Mouse (Mus musculus): ENCODE measurements around the gene Abracl. TPM values are rescaled to one million over a fixed set of nuclear protein-coding genes. Genes with fewer than 3 reads are reported as not detected.

Abracl gene
- polyA plus RNA-seq, 1 experiment from 2014 or later: 205 TPM

DNA sequence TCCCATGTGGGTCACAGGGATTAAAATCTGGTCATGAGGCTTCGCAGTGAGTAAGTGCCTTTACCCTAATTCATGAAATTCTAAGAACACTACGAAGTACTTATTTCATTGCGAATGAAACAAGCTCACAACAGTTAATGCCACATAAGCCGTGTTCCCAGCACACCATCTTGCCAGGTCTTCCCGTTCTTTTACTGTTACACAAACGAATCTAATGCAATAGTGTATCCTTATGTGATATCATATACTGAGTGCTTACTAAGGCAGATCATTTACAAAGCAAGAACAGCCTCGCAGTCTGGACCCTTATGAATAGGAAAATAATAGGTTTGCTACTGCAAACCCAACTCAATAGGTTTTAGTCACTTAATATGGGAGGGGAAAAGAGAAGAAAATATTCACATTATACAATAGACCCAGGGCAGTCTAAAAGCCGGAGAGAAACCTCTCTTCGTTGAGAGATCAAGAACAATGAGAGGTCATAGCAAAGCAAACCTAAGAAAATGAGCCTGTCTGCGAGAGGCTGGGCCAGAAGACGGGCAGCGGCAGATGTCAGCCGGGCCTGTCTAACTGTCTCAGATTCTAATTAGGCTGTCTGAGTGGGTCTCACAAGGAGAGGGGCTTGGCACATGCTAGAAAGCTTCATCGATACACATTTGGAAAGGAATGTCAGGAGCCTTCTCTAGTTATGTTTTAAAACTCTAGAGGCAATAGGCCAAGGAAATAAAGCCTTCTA, 1.3 kb downstream of the Abracl start:
- peak overlapping the region; percentile 99 for H3K27ac ChIP-seq (ENCODE audit: poor library complexity, severe bottlenecking)
- H3K27me3 ChIP-seq (replicated peaks): no peaks in the 10 kb centered on the region
- H3K9ac ChIP-seq: peak overlapping the region; percentile 97
- H3K4me2 ChIP-seq: peak overlapping the region; percentile 87
- peaks cover 13% of the 10 kb centered on the region for H3K4me1 ChIP-seq (replicated peaks)
- 38% methylated on average over 14 of the region's 14 CpGs for WGBS
- peak; percentile 49; the same call in 1 of the 2 replicates for ATAC-seq (ENCODE audit: insufficient number of reproducible peaks, low FRiP score)
- no peaks in the 10 kb centered on the region for H3K9me3 ChIP-seq (replicated peaks)
- peaks cover 21% of the 10 kb centered on the region for H3K36me3 ChIP-seq
- H3K4me3 ChIP-seq: peak overlapping the region; percentile 97

DNA sequence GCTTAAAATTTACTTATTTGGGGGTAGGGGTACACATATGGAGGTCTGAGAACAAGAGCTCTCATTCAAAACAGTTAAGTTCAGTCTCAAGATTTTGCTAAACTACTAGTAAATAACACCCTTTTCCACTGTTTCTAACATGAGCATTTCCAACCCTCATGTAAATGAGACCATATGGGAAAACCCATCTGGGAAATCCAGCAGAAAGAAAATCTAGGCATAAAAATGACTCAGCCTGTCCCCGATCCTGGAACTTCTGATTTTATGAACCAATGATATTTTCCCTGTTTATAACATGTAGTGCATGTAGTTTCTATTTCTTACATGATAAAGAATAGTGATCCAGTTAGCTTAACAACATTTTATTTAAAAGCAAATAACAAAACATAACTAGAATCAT, 2.2 kb downstream of the Abracl start:
- H3K4me1 ChIP-seq (replicated peaks): peaks cover 13% of the 10 kb centered on the region
- H3K4me3 ChIP-seq: no peak overlapping the region
- H3K27me3 ChIP-seq (replicated peaks): no peaks in the 10 kb centered on the region
- ATAC-seq (ENCODE audit: insufficient number of reproducible peaks, low FRiP score): no peak
- peaks cover 29% of the 10 kb centered on the region for H3K36me3 ChIP-seq
- H3K27ac ChIP-seq (ENCODE audit: poor library complexity, severe bottlenecking): no peak overlapping the region
- no peaks in the 10 kb centered on the region for H3K9me3 ChIP-seq (replicated peaks)
- 87% methylated on average over 1 of the region's 1 CpGs for WGBS
- no peak overlapping the region for H3K4me2 ChIP-seq
- H3K9ac ChIP-seq: no peak overlapping the region

DNA sequence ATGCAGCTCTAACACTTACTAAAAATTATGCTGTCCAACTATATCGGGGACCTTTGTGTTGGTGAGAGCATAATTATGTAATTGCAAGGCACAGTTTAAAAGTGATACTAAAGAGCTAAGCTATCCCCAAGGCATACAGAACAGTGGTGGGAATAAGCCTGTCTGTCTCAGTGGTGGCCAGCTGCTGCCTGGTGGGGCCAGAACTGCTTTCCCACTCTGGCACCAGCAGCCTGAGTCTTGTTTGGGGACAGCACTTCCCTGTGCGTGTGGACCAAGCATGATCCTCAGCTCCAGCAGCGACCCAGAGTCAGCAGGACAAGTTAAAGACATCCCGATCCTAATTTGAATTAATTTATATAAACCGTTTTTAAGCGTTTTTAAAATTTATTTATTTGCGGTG, 2.6 kb downstream of the Abracl start:
- H3K9me3 ChIP-seq (replicated peaks): no peaks in the 10 kb centered on the region
- no peak for ATAC-seq (ENCODE audit: insufficient number of reproducible peaks, low FRiP score)
- no peak overlapping the region for H3K27ac ChIP-seq (ENCODE audit: poor library complexity, severe bottlenecking)
- no peaks in the 10 kb centered on the region for H3K27me3 ChIP-seq (replicated peaks)
- H3K9ac ChIP-seq: 0 out of 2 replicates have a peak overlapping the region, but pooled peaks have one; percentile 28
- H3K4me1 ChIP-seq (replicated peaks): peaks cover 13% of the 10 kb centered on the region
- H3K4me2 ChIP-seq: no peak overlapping the region
- no peak overlapping the region for H3K4me3 ChIP-seq
- 85% methylated on average over 7 of the region's 7 CpGs for WGBS
- H3K36me3 ChIP-seq: peaks cover 31% of the 10 kb centered on the region

DNA sequence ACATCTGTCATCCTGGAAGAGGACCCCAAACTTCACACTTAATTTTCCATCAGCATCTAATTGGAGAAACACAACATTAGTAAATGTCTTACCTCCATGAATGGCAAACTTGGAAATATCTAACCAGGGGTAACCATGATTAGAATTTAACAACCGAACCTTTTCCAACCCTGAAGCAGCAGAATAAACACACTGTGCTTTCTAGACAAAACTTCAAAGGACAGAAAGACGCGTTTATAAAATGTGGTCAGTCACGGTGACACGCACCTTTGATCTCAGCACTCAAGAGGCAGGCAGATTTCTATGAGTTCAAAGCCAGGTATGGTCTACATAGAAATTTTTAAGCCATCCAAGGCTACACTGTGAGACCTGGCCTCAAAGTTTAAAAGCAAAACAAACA, 11.3 kb downstream of the Abracl start:
- no peak for ATAC-seq (ENCODE audit: insufficient number of reproducible peaks, low FRiP score)
- peaks cover 60% of the 10 kb centered on the region for H3K36me3 ChIP-seq
- 85% methylated on average over 5 of the region's 5 CpGs for WGBS
- no peak overlapping the region for H3K27ac ChIP-seq (ENCODE audit: poor library complexity, severe bottlenecking)
- no peak overlapping the region for H3K9ac ChIP-seq
- no peak overlapping the region for H3K4me3 ChIP-seq
- H3K4me1 ChIP-seq (replicated peaks): no peaks in the 10 kb centered on the region
- no peak overlapping the region for H3K4me2 ChIP-seq
- no peaks in the 10 kb centered on the region for H3K27me3 ChIP-seq (replicated peaks)
- H3K9me3 ChIP-seq (replicated peaks): no peaks in the 10 kb centered on the region

DNA sequence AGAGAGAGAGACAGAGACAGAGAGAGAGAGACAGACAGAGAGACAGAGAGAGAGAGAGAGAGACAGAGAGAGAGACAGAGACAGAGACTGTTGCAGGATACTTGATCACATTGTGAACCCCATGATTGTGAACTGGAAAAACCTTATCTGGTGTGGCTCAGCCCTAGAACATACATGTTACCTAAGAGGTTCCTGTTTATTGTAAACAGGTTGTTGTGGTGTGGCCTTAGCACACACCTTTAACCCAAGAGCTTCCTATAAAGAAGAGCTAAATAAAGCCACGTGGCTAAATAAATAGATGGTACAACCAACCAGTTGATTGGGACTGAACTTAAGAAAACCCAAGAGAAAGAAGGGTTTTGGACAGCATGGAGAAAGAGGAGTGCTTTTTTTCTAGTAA, 13.3 kb downstream of the Abracl start:
- ATAC-seq (ENCODE audit: insufficient number of reproducible peaks, low FRiP score): no peak
- 79% methylated on average over 1 of the region's 1 CpGs for WGBS
- Histone ChIP-seq H3K4me1 (replicated peaks) (no peaks in the 10 kb centered on the region), H3K9me3 (replicated peaks) (no peaks in the 10 kb centered on the region), H3K36me3 (peaks cover 43% of the 10 kb centered on the region), H3K4me2 (no peak overlapping the region), H3K27me3 (replicated peaks) (no peaks in the 10 kb centered on the region), H3K27ac (ENCODE audit: poor library complexity, severe bottlenecking) (no peak overlapping the region), H3K9ac (no peak overlapping the region), H3K4me3 (no peak overlapping the region)

DNA sequence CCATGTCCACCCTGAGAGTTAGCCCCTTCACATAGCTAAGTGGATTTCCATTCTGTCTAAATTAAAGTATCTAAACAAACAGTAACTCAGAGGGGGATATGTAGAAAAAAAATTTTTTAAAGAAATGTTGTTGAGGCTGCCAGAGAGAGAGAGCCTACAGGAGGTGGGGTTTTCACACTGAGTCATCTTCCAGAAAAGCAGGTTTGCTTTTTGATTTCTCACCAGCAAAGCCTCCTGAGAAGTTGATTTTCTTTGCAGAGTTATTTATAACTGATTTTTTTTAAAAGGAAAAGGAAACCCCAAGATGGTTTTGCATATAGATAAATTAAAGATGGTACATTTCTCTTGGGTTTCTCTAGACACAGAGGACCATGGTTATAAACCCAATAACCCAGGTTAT, 15.0 kb downstream of the Abracl start:
- no peak overlapping the region for H3K4me3 ChIP-seq
- H3K27me3 ChIP-seq (replicated peaks): no peaks in the 10 kb centered on the region
- no peak overlapping the region for H3K27ac ChIP-seq (ENCODE audit: poor library complexity, severe bottlenecking)
- H3K4me1 ChIP-seq (replicated peaks): no peaks in the 10 kb centered on the region
- peaks cover 33% of the 10 kb centered on the region for H3K36me3 ChIP-seq
- H3K9me3 ChIP-seq (replicated peaks): no peaks in the 10 kb centered on the region
- ATAC-seq (ENCODE audit: insufficient number of reproducible peaks, low FRiP score): no peak
- H3K4me2 ChIP-seq: no peak overlapping the region
- H3K9ac ChIP-seq: no peak overlapping the region

DNA sequence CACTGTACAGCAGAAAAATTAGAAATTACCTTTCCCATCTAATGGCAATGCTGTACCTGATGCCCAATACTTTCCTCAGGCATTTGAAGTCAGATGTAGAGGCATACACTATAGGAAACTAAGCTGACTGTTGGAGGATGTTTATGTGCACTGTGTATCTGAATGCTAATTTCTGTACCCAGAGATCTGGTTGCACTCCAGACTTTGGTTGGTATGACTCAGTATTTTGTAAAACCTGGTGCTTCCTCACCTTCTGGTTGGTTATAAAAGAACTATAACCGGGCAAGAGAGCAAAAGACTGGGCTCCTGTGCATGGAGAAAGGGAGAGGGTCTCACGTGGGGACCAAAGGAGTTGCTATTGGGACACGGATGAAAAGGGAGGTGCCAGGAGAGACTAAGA, 15.8 kb downstream of the Abracl start:
- no peak overlapping the region for H3K27ac ChIP-seq (ENCODE audit: poor library complexity, severe bottlenecking)
- no peak for ATAC-seq (ENCODE audit: insufficient number of reproducible peaks, low FRiP score)

DNA sequence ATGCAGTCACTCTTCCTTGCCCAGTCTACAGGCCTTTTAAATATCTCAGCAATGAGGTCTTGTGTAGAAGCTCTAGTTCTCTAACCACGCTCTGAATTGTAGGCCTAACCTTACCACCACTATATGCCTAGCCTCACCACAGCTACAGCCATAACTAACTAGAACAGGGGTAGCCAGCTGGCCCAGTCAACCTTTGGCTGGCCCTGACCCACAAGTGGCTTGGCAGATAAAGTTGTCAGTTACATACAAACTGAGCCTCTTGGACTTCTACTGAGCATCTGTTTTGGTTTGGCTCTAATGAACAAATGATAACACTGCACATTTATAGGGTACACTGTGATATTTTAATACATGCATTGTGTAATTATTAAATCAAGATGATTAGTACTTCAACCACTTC, 16.3 kb downstream of the Abracl start:
- no peaks in the 10 kb centered on the region for H3K4me1 ChIP-seq (replicated peaks)
- no peaks in the 10 kb centered on the region for H3K9me3 ChIP-seq (replicated peaks)
- no peak overlapping the region for H3K27ac ChIP-seq (ENCODE audit: poor library complexity, severe bottlenecking)
- no peak overlapping the region for H3K9ac ChIP-seq
- ATAC-seq (ENCODE audit: insufficient number of reproducible peaks, low FRiP score): no peak
- 89% methylated on average over 1 of the region's 1 CpGs for WGBS
- no peak overlapping the region for H3K4me3 ChIP-seq
- peaks cover 22% of the 10 kb centered on the region for H3K36me3 ChIP-seq
- no peaks in the 10 kb centered on the region for H3K27me3 ChIP-seq (replicated peaks)
- H3K4me2 ChIP-seq: no peak overlapping the region

More for the DNA sequence above, 15.8 kb downstream of the Abracl start:
- no peak overlapping the region for H3K4me2 ChIP-seq
- H3K36me3 ChIP-seq: peaks cover 27% of the 10 kb centered on the region
- H3K4me3 ChIP-seq: no peak overlapping the region
- WGBS: 86% methylated on average over 3 of the region's 3 CpGs
- no peaks in the 10 kb centered on the region for H3K4me1 ChIP-seq (replicated peaks)
- H3K27me3 ChIP-seq (replicated peaks): no peaks in the 10 kb centered on the region
- H3K9me3 ChIP-seq (replicated peaks): no peaks in the 10 kb centered on the region
- no peak overlapping the region for H3K9ac ChIP-seq

DNA sequence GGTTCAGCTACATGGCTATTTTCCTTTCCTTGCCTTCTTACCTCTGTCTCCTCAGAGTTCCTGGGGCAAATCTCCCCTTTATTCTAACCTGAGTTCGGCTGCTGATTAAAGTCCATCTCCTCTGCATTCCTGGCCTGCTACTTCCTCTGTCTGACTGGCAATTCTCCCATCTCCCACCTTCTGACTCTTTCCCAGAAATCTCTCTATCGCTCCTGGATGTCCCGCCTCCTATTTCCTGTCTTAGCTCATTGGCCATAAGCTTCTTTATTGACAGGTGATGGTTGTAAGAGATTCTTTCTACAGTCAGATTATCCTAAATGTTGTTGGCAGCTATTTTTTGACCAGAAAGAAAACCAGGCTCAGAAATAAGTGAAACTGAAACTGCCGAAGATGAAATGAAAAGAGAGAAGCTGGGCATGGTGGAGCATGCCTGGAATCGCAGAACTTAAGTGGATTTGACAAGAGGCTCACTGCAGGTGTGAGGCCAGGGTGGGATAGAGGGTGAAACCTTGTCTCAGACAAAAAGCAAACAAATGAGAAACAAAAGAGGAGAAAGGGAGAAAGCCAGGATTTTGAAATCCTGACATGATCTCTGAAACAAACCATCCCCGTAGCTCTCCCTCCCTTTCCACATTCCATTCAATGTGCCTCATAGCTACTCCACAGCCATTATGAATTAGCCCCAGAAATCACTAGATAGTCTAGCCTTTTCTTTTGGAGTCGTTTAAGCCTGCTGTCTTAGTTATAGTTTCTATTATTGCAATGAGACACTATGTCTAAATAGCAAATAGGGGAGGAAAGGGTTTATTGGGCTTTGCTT, 17.7 kb downstream of the Abracl start:
- H3K4me3 ChIP-seq: no peak overlapping the region
- 76% methylated on average over 7 of the region's 7 CpGs for WGBS
- H3K4me1 ChIP-seq (replicated peaks): no peaks in the 10 kb centered on the region
- no peak for ATAC-seq (ENCODE audit: insufficient number of reproducible peaks, low FRiP score)
- no peak overlapping the region for H3K27ac ChIP-seq (ENCODE audit: poor library complexity, severe bottlenecking)
- no peaks in the 10 kb centered on the region for H3K27me3 ChIP-seq (replicated peaks)
- no peak overlapping the region for H3K4me2 ChIP-seq
- no peak overlapping the region for H3K9ac ChIP-seq
- peaks cover 14% of the 10 kb centered on the region for H3K36me3 ChIP-seq
- H3K9me3 ChIP-seq (replicated peaks): no peaks in the 10 kb centered on the region

DNA sequence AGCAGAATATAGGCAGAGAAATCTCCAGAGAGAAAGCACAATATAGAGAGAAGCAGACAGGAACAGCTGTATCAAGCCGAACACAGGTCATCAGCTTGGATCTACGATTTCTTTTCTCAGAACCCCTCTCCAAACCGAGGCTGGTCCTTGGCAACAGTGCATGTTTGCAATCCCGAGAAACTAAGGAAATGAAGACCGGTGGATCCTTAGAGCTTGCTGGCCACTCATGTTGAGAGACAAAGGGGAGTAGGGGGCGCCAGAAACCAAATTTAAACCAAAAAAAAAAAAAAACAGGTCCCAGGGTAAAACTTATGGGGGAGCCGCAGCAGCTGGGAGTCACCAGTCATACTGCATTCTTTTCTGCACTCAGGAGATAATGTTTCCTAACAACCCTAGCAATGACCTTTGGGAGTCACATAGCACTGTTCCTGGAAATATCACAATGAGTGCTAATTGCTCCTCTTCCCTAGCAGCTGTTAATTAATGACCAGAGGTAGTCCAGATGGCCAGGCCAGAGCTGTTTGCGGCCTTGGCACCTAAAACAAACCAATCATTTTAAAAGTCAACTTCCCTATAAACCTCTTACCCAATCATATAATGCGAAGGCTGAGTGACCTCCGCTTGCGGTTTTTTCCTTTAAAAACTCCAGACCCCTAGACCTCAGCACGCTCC, 19.0 kb downstream of the Abracl start:
- no peak overlapping the region for H3K4me3 ChIP-seq
- no peak for ATAC-seq (ENCODE audit: insufficient number of reproducible peaks, low FRiP score)
- no peaks in the 10 kb centered on the region for H3K9me3 ChIP-seq (replicated peaks)
- no peak overlapping the region for H3K4me2 ChIP-seq
- H3K27me3 ChIP-seq (replicated peaks): no peaks in the 10 kb centered on the region
- no peak overlapping the region for H3K27ac ChIP-seq (ENCODE audit: poor library complexity, severe bottlenecking)
- H3K36me3 ChIP-seq: peaks cover 4% of the 10 kb centered on the region; the same call in 1 of the 2 replicates
- no peak overlapping the region for H3K9ac ChIP-seq
- WGBS: 73% methylated on average over 12 of the region's 12 CpGs
- no peaks in the 10 kb centered on the region for H3K4me1 ChIP-seq (replicated peaks)

DNA sequence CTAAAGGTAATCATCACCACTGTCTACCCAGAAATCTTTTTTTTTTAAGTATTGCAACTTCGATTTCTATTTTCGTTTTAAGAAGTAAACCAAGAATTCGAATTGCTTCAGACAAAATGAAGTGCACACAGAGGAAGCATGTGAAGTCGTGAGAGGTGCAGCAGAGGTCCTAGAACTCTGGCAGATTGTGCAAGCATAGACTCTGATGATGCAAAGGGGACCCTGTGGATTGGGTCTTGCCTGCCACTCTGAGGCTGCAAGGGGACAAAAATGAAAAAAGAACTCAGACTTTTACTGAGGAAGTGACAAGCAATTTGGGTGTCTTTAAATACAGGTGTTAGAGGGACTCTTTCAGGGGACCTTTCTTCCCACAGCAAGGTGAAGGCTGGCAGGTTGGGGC, 32.5 kb downstream of the Abracl start:
- Histone ChIP-seq H3K9me3 (replicated peaks) (no peaks in the 10 kb centered on the region), H3K4me1 (replicated peaks) (no peaks in the 10 kb centered on the region), H3K36me3 (no peaks in the 10 kb centered on the region), H3K27me3 (replicated peaks) (no peaks in the 10 kb centered on the region), H3K4me2 (no peak overlapping the region), H3K9ac (no peak overlapping the region), H3K27ac (ENCODE audit: poor library complexity, severe bottlenecking) (no peak overlapping the region), H3K4me3 (no peak overlapping the region)
- no peak for ATAC-seq (ENCODE audit: insufficient number of reproducible peaks, low FRiP score)
- 72% methylated on average over 4 of the region's 4 CpGs for WGBS

Data from heart, embryonic 12.5 days (tissue).